Mouse (Mus musculus): Measurements from ENCODE around the gene Tff2. TPM values are rescaled to one million over a fixed set of nuclear protein-coding genes. Genes with fewer than 3 reads are reported as not detected.

Gene Tff2
- not detected in 2 replicates for polyA plus RNA-seq (2012; rRNA removed)

GRCm38 (mm10) chr17:31144040-31145037 is at the start of gene Tff2:
Tff2 (minus strand) TSS chr17:31144282.

GRCm38 (mm10) chr17:31165127-31165526 is 21.0 kb upstream of the Tff2 start, which contains the start of gene Tff1:
Tff1 (minus strand) TSS chr17:31165277.

GRCm38 (mm10) chr17:31129452-31129851 is 14.6 kb downstream of the Tff2 start, which contains the start of gene Tff3:
Tff3 (minus strand) TSS chr17:31129646.

Other genes with a start within 250 kb of the Tff2 start
- gene Glp1r, start 242.5 kb downstream of the Tff2 start, polyA plus RNA-seq (2012; rRNA removed) = 0.01 TPM in 2 replicates
- 0.02 and 0.06 TPM in 2 replicates for gene Umodl1, start 189.6 kb downstream of the Tff2 start, polyA plus RNA-seq (2012; rRNA removed)
- 1.5 and 2.1 TPM in 2 replicates for gene Abcg1, start 86.6 kb downstream of the Tff2 start, polyA plus RNA-seq (2012; rRNA removed)
- 6.9 and 8.1 TPM in 2 replicates for gene Tff3, start 14.6 kb downstream of the Tff2 start, polyA plus RNA-seq (2012; rRNA removed)
- gene Tff1, start 21.0 kb upstream of the Tff2 start, polyA plus RNA-seq (2012; rRNA removed) = not detected in 2 replicates
- gene Tmprss3, start 54.7 kb upstream of the Tff2 start, polyA plus RNA-seq (2012; rRNA removed) = 0.27 and 0.45 TPM in 2 replicates
- gene Ubash3a, start 63.6 kb upstream of the Tff2 start, polyA plus RNA-seq (2012; rRNA removed) = 7.8 and 9.4 TPM in 2 replicates
- 0.06 and 0.15 TPM in 2 replicates for gene Rsph1, start 133.1 kb upstream of the Tff2 start, polyA plus RNA-seq (2012; rRNA removed)
- gene Slc37a1, start 142.5 kb upstream of the Tff2 start, polyA plus RNA-seq (2012; rRNA removed) = 2.0 and 2.1 TPM in 2 replicates
- gene Pde9a, start 241.9 kb upstream of the Tff2 start, polyA plus RNA-seq (2012; rRNA removed) = 3.3 and 3.8 TPM in 2 replicates

Measured in liver, embryonic 14 days (tissue).